Mouse (Mus musculus) bone marrow, adult 2 months (tissue): Measurements from ENCODE around the gene Lamb2.

Experiments
- CTCF ChIP-seq: fragments of 200-500 bp; IDR thresholded peaks from 2 replicates; pipeline ENCODE4 v1.5.1; 2011; ENCODE audit warnings: low read length, control low read depth; ENCODE audit not compliant: control insufficient read depth, insufficient read depth
- POLR2A ChIP-seq: fragments of 200-500 bp; IDR thresholded peaks from 2 replicates; pipeline ENCODE4 v1.6.1; 2011; ENCODE audit warnings: low read depth, mild to moderate bottlenecking, control low read depth, low read length, borderline replicate concordance; ENCODE audit not compliant: control insufficient read depth

GRCm38 (mm10) chr9:108480813-108481519, 1.4 kb downstream of the Lamb2 start:
- TF ChIP-seq CTCF (no peak), POLR2A (no peak)
